Mouse (Mus musculus) heart, postnatal 0 days (tissue): ENCODE results near the gene Atp2b4. TPM values are rescaled to one million over a fixed set of nuclear protein-coding genes. Genes with fewer than 3 reads are reported as not detected.

ENCODE experiments used
- ATAC-seq: fragments of 200-750 bp; cut with Nextera tagmentation; 2 replicates; pipeline ENCODE4 v1.8.0; 2017; ENCODE audit warnings: low read depth, moderate number of reproducible peaks, moderate library complexity; ENCODE audit not compliant: insufficient read depth
- DNase-seq: peaks from one replicate; pipeline ENCODE4 v3.0.0-alpha.2; 2016; ENCODE audit warnings: low spot score
- H3K27ac ChIP-seq: fragments of 300-500 bp; sonication (generic); 2 replicates; pipeline ENCODE4 v1.5.1; 2014; ENCODE audit warnings: low read depth, mild to moderate bottlenecking
- H3K27me3 ChIP-seq: fragments of 300-500 bp; sonication (generic); 2 replicates; pipeline ENCODE4 v1.6.1; 2014; ENCODE audit warnings: low read length, mixed read lengths; ENCODE audit not compliant: control insufficient read depth, insufficient read depth
- H3K36me3 ChIP-seq: fragments of 300-500 bp; sonication (generic); replicated peaks from 2 replicates; pipeline ENCODE4 v1.6.1; 2014; ENCODE audit warnings: low read length, mixed read lengths; ENCODE audit not compliant: control insufficient read depth, insufficient read depth
- H3K4me1 ChIP-seq: fragments of 300-500 bp; sonication (generic); 2 replicates; pipeline ENCODE4 v1.6.1; 2014; ENCODE audit warnings: antibody characterized with exemption; ENCODE audit not compliant: control insufficient read depth, insufficient read depth
- H3K4me2 ChIP-seq: fragments of 300-500 bp; sonication (generic); 2 replicates; pipeline ENCODE4 v1.6.1; 2014; ENCODE audit warnings: low read depth, mild to moderate bottlenecking, low read length, moderate library complexity
- H3K4me3 ChIP-seq: fragments of 300-500 bp; sonication (generic); 2 replicates; pipeline ENCODE4 v1.5.1; 2014; ENCODE audit warnings: low read depth, low read length
- H3K9ac ChIP-seq: fragments of 300-500 bp; sonication (generic); replicated peaks from 2 replicates; pipeline ENCODE4 v1.6.1; 2014; ENCODE audit warnings: low read depth, low read length, mixed read lengths
- H3K9me3 ChIP-seq: fragments of 300-500 bp; sonication (generic); replicated peaks from 2 replicates; pipeline ENCODE4 v1.6.1; 2016; ENCODE audit warnings: low read length; ENCODE audit not compliant: control insufficient read depth
- CTCF ChIP-seq: IDR thresholded peaks from 2 replicates; pipeline ENCODE4 v1.5.1; 2016; ENCODE audit warnings: antibody characterized with exemption, control low read depth, low read depth
- EP300 ChIP-seq: IDR thresholded peaks from 2 replicates; pipeline ENCODE4 v1.6.1; 2016; ENCODE audit warnings: antibody characterized with exemption, low read depth
- WGBS: fragments of 180-500 bp; shearing (Covaris S2); extraction: QIAGEN DNeasy Blood & Tissue Kit; methylation state at CpG from one replicate; pipeline ENCODE4 v1.1.7; 2014; 5-methylcytosine and 5-hydroxymethylcytosine counted together
- microRNA-seq: library from miRNA; unstranded; fragments of <30 nt; microRNA quantifications from one replicate; pipeline ENCODE4, GENCODE M21; 2016
- polyA plus RNA-seq: library from polyadenylated mRNA; unstranded; fragments of >200 nt; fragmentation: Nextera tagmentation; extraction: Ambion mirVana; gene quantifications from 2 replicates; pipeline ENCODE4 v1.2.1, GENCODE M21; 2015
- total RNA-seq: library from RNA; depleted of rRNA; stranded (reverse); fragments of >200 nt; gene quantifications from 2 replicates; pipeline ENCODE4 v1.2.3, GENCODE M21; 2014; ENCODE audit warnings: low replicate concordance; rRNA removed

Atp2b4 gene
- total and polyA plus RNA-seq, 2 experiments from 2014 or later, result 5.0 to 34.5 TPM

DNA sequence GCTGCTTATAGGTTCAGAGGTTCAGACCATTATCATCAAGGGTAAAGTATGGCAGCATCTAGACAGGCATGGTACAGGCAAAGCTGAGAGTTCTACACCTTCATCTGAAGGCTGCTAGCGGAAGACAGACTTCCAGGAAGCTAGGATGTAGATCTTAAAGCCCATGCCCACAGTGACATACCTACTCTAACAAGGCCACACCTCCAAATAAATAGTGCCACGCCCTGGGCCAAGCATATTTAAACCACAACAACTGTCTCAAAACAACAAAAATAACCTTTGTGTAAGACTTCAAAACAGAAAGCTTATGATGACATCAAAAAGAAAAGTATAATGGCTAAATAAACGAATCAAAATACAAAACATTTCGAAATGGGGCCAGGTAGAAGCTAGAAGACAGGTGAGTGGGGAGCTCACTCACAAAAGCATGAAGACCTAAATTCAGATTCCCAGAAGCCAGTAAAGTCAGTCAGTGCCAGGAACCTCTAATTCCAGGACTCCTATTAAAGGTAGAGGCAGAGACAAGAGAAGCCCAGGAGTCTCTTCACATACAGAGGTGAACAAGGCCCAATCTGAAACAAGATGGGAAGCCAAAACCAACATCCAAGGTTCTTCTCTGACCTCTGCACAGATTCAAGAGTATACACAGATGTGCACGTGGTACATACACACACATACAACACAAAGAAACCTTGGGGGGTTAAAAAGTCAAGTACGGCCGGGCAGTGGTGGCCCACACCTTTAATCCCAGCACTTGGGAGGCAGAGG lies 150.4 kb downstream of the Atp2b4 start:
- Histone ChIP-seq H3K4me2 (no peak overlapping the region), H3K4me3 (no peak overlapping the region), H3K9me3 (no peaks in the 10 kb centered on the region), H3K27me3 (no peaks in the 10 kb centered on the region), H3K9ac (no peak overlapping the region), H3K27ac (no peak overlapping the region), H3K4me1 (no peaks in the 10 kb centered on the region), H3K36me3 (peaks cover 35% of the 10 kb centered on the region)
- WGBS, result 90% methylated on average over 7 of the region's 7 CpGs
- DNase-seq, result no peak
- no peak for ATAC-seq
- TF ChIP-seq EP300, result no peak
- TF ChIP-seq CTCF, result no peak

Small RNA genes within 50 kb of the gene (microRNA-seq; reads per million reads assigned to microRNA genes)
- 2.5 reads per million, percentile 9 among the genes with 10 or more reads in this experiment for gene Mir6903

Other genes starting within 250 kb of the Atp2b4 start
- 143 and 157 TPM in 2 replicates for gene Snrpe, start 190.8 kb downstream of the Atp2b4 start, total RNA-seq
- gene Snrpe, start 190.8 kb downstream of the Atp2b4 start, polyA plus RNA-seq, result 314 and 316 TPM in 2 replicates
- 7.3 and 18.8 TPM in 2 replicates for gene Zbed6, start 140.2 kb downstream of the Atp2b4 start, total RNA-seq
- gene Zbed6, start 140.2 kb downstream of the Atp2b4 start, polyA plus RNA-seq, result not detected in 2 replicates
- 2.6 and 8.6 TPM in 2 replicates for gene Gm38394, start 139.7 kb downstream of the Atp2b4 start, total RNA-seq
- gene Gm38394, start 139.7 kb downstream of the Atp2b4 start, polyA plus RNA-seq, result 2.0 and 2.1 TPM in 2 replicates
- gene Lax1, start 110.9 kb downstream of the Atp2b4 start, total RNA-seq, result 0.15 and 0.35 TPM in 2 replicates
- 0.10 and 0.15 TPM in 2 replicates for gene Lax1, start 110.9 kb downstream of the Atp2b4 start, polyA plus RNA-seq
- 3.2 TPM in 1 of 2 replicates, not detected in the other for gene Optc, start 107.0 kb upstream of the Atp2b4 start, total RNA-seq
- 0.07 and 0.11 TPM in 2 replicates for gene Optc, start 107.0 kb upstream of the Atp2b4 start, polyA plus RNA-seq
- gene Prelp, start 120.4 kb upstream of the Atp2b4 start, total RNA-seq, result 5.4 and 6.1 TPM in 2 replicates
- 6.2 and 6.5 TPM in 2 replicates for gene Prelp, start 120.4 kb upstream of the Atp2b4 start, polyA plus RNA-seq
- 11.2 and 12.5 TPM in 2 replicates for gene Fmod, start 236.2 kb upstream of the Atp2b4 start, total RNA-seq
- 7.7 and 8.9 TPM in 2 replicates for gene Fmod, start 236.2 kb upstream of the Atp2b4 start, polyA plus RNA-seq